Mouse (Mus musculus) small intestine, adult 2 months (tissue): ENCODE data around the gene Map6d1. TPM values are rescaled to one million over a fixed set of nuclear protein-coding genes. Genes with fewer than 3 reads are reported as not detected.

Experiments
- H3K27ac ChIP-seq: fragments of 200-500 bp; 2 replicates; pipeline ENCODE4 v1.5.1; 2012; ENCODE audit warnings: low read depth, low read length, control low read depth, inconsistent platforms; ENCODE audit not compliant: insufficient read depth
- H3K27me3 ChIP-seq: fragments of 200-500 bp; 2 replicates; pipeline ENCODE4 v1.6.1; 2012; ENCODE audit warnings: mild to moderate bottlenecking, moderate library complexity, low read length, inconsistent platforms; ENCODE audit not compliant: control insufficient read depth, insufficient read depth
- H3K36me3 ChIP-seq: fragments of 200-500 bp; 2 replicates; pipeline ENCODE4 v1.6.1; 2012; ENCODE audit warnings: mild to moderate bottlenecking, low read length, control low read depth, inconsistent platforms; ENCODE audit not compliant: control insufficient read depth, insufficient read depth
- H3K4me1 ChIP-seq: fragments of 200-500 bp; 2 replicates; pipeline ENCODE4 v1.6.1; 2012; ENCODE audit warnings: low read length, inconsistent platforms, mixed read lengths; ENCODE audit not compliant: control insufficient read depth, insufficient read depth, insufficient read length
- H3K4me3 ChIP-seq: fragments of 200-500 bp; 2 replicates; pipeline ENCODE4 v1.5.1; 2012; ENCODE audit warnings: low read depth, mild to moderate bottlenecking, control low read depth, inconsistent platforms, low read length, moderate library complexity
- CTCF ChIP-seq: fragments of 200-500 bp; IDR thresholded peaks from 2 replicates; pipeline ENCODE4 v1.5.1; 2012; ENCODE audit warnings: low read depth, mild to moderate bottlenecking, control low read depth, inconsistent platforms, low read length, moderate library complexity, mixed read lengths; ENCODE audit not compliant: insufficient replicate concordance, insufficient read length; ENCODE audit errors: extremely low read depth
- POLR2A ChIP-seq: fragments of 200-500 bp; IDR thresholded peaks from 2 replicates; pipeline ENCODE4 v1.6.1; 2012; ENCODE audit warnings: low read depth, mild to moderate bottlenecking, control low read depth, inconsistent platforms, low read length, moderate library complexity
- WGBS: fragments of 180-500 bp; shearing (Covaris S2); methylation state at CpG from one replicate; pipeline ENCODE4 v1.1.7; 2018; 5-methylcytosine and 5-hydroxymethylcytosine counted together
- polyA plus RNA-seq: library from polyadenylated mRNA; depleted of rRNA; stranded (reverse); fragments of >200 nt; gene quantifications from 2 replicates; pipeline ENCODE4 v1.2.3, GENCODE M21; 2012

Gene Map6d1
- polyA plus RNA-seq, 1 experiment, result 0.05 TPM

- Histone ChIP-seq H3K27ac (no peak overlapping the region), H3K4me1 (no peaks in the 10 kb centered on the region), H3K4me3 (no peak overlapping the region), H3K36me3 (peaks cover 47% of the 10 kb centered on the region), H3K27me3 (no peaks in the 10 kb centered on the region)
- 98% methylated on average over 4 of the region's 4 CpGs for WGBS
- TF ChIP-seq CTCF (no peak), POLR2A (no peak)
These were observed 14.5 kb downstream of the Map6d1 start for GRCm38 (mm10) chr16:20226676-20227075.

GRCm38 (mm10) chr16:20222726-20223125 is 18.4 kb downstream of the Map6d1 start:
- no peaks in the 10 kb centered on the region for H3K27me3 ChIP-seq
- no peaks in the 10 kb centered on the region for H3K4me1 ChIP-seq
- H3K36me3 ChIP-seq, result peaks cover 41% of the 10 kb centered on the region
- H3K27ac ChIP-seq, result no peak overlapping the region
- TF ChIP-seq CTCF (no peak), POLR2A (no peak)
- no peak overlapping the region for H3K4me3 ChIP-seq
- WGBS, result 95% methylated on average over 6 of the region's 6 CpGs

- Histone ChIP-seq H3K4me3 (no peak overlapping the region), H3K27ac (no peak overlapping the region), H3K36me3 (peaks cover 41% of the 10 kb centered on the region), H3K4me1 (no peaks in the 10 kb centered on the region), H3K27me3 (no peaks in the 10 kb centered on the region)
- 85% methylated on average over 3 of the region's 3 CpGs for WGBS
- no peak for TF ChIP-seq POLR2A
- TF ChIP-seq CTCF, result peak; percentile 9; the same call in 1 of the 2 replicates
These were observed 27.4 kb downstream of the Map6d1 start for GRCm38 (mm10) chr16:20213591-20214226.

GRCm38 (mm10) chr16:20199501-20200201 is 41.5 kb downstream of the Map6d1 start:
- peaks cover 13% of the 10 kb centered on the region for H3K36me3 ChIP-seq
- peaks cover 3% of the 10 kb centered on the region; the same call in 1 of the 2 replicates for H3K4me1 ChIP-seq
- TF ChIP-seq POLR2A, result no peak
- TF ChIP-seq CTCF, result peak; percentile 18; the same call in 1 of the 2 replicates
- no peaks in the 10 kb centered on the region for H3K27me3 ChIP-seq
- 35% methylated on average over 5 of the region's 5 CpGs for WGBS
- H3K27ac ChIP-seq, result no peak overlapping the region
- H3K4me3 ChIP-seq, result no peak overlapping the region

GRCm38 (mm10) chr16:20196962-20197361 is 44.2 kb downstream of the Map6d1 start:
- TF ChIP-seq CTCF (no peak), POLR2A (no peak)
- Histone ChIP-seq H3K27ac (no peak overlapping the region), H3K4me3 (no peak overlapping the region), H3K27me3 (no peaks in the 10 kb centered on the region), H3K4me1 (peaks cover 8% of the 10 kb centered on the region; the same call in 1 of the 2 replicates), H3K36me3 (peaks cover 14% of the 10 kb centered on the region)
- 92% methylated on average over 5 of the region's 5 CpGs for WGBS

GRCm38 (mm10) chr16:20195546-20195945 is 45.6 kb downstream of the Map6d1 start:
- no peak for TF ChIP-seq POLR2A
- no peak for TF ChIP-seq CTCF
- Histone ChIP-seq H3K27ac (no peak overlapping the region), H3K4me3 (no peak overlapping the region), H3K36me3 (peaks cover 15% of the 10 kb centered on the region), H3K27me3 (no peaks in the 10 kb centered on the region), H3K4me1 (peaks cover 12% of the 10 kb centered on the region; the same call in 1 of the 2 replicates)
- WGBS, result 98% methylated on average over 3 of the region's 3 CpGs

- TF ChIP-seq CTCF, result no peak
- no peak for TF ChIP-seq POLR2A
- Histone ChIP-seq H3K27ac (no peak overlapping the region), H3K27me3 (no peaks in the 10 kb centered on the region), H3K36me3 (peaks cover 24% of the 10 kb centered on the region), H3K4me3 (no peak overlapping the region), H3K4me1 (peaks cover 9% of the 10 kb centered on the region; the same call in 1 of the 2 replicates)
These were observed 49.1 kb downstream of the Map6d1 start for GRCm38 (mm10) chr16:20192043-20192442.
